Mouse (Mus musculus) urinary bladder, postnatal 4 days (tissue): Measurements from ENCODE around the gene Dgkg.

Source experiments
- DNase-seq, 2 experiments: peaks; one replicate each; pipeline ENCODE4 v3.0.0; 2021 to 2022; ENCODE audit warnings: low spot score in 2 of 2

Dgkg gene

DNA sequence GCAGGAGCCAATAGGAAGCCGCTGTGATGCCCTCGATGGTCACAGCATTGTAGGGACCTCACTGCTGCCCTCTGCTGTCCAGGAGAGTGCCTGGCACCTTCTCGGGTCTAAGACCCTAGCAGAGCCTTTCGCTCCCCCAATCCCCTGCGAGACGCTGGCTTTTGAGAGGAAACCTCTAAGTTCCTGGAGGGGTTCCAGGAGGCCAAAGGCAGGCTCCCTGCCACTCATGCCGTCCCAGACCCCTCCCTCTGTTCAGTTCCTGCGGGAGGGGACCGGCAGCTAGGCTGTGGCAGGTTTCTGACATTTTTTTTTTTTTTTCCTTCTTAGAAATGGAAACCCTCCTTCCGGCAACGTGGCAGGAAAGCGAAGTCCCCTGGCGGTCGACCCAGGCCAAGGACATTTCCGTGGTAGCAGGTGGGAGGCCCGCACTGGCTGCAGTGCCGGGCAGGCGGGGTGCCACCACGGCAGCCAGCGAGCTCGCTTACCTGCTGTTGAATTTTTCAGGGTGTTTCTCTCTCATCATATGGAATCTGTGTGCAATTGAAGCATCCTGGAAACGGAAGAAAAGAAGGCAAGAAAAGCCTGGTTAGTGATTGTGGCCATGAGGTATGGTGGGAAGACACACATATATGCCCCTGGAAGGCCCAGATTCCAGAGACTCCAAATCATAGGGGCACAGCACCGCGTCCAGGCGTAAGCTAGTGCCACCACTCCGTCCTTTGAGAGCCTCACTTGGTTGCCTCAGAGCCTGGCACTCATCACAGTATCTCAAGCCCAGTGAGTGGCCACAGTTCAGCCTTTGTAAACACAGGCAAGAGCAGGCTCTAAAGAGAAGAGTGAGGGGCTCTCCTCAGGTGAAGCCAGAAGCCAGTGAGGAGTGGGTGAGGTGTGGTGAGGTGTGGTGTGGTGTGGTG, 108.6 kb downstream of the Dgkg start:
- DNase-seq: peak; percentile 74 to 85

DNA sequence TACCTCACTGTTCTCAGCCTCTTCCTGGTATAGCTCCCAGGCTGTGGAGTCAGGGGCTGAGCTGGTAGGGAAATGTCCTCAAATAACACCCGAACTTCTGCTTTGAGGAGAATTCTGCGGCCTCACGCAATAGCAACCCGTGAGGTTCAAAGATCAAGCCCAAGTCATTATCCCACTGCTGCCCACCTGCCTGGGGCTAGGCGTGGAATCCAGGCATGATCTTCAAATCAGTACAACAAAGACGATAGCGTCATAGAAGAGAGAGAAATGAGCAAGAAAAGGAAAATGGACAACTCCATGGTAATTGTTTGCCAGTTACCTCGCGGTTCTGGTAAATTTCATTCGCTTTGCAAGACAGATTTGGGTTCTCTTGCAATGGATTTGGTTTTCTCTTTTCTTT, 109.3 kb downstream of the Dgkg start:
- DNase-seq: no peak

DNA sequence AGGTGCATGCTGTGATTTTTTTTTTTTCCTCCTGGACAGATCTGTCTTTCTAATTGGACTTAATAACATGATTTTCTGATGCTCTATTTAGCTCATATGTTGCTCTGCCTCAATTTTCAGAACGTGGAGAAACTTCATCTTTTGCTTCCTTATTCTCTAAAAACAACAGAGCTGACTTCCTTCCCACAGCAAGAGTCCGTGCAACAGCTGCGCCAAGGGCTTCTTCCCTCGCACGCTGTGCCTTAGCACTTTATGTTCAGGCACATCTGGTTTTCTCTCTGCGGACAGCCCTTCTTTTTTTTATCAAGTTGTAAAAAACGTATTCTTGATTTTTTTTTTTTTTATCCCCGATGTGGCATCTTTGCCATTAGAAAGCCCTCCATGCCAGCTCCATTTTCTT, 111.2 kb downstream of the Dgkg start:
- no peak for DNase-seq

DNA sequence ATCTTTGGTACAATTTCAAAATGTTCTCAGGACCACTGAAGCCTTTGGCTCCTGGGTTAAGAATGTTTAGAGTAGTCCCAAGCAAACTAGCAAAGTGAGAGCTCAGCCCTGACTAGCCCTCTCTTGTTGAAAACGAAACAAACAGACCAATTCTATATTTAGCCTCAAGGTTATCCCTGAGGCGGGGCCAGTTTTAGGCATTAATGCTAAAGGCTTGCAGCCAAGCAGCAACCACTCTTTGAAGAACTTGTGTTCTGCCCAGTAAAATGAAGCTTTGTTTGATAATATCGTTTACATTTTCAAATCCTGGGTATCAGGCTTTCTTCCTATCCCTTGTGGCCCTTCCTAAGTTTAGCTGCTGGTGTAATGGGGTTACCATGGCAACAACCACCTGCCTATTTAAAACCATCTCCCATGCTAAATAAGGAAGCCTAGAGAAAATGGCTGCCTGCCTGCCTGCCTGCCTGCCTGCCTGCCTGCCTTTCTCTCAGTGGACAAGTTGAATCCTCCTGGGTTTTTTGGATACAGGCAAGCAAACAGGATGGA, 111.9 kb downstream of the Dgkg start:
- DNase-seq: peak in 1 of 2 experiments; percentile 22

DNA sequence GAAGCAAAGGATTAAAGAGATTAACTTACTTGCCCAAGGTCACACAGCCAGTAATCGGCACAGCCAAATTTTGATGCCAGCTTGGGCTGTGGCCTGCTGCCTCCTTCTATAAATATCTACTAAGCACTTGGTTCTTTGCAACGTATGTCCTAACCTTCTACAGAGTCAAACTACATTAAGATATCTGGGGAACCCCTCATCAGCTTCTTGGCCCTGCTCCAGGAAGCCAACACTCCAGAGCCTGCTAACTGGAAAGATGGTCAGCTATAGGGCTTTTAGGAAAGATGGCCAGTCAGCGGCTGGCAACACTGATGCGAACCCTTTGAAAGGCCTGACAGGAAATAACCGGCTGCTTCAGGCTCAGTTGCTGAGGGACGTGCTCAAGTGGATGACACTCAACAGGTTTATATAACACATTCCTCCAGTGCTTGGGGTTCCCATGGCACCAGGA, 114.3 kb downstream of the Dgkg start:
- no peak for DNase-seq

DNA sequence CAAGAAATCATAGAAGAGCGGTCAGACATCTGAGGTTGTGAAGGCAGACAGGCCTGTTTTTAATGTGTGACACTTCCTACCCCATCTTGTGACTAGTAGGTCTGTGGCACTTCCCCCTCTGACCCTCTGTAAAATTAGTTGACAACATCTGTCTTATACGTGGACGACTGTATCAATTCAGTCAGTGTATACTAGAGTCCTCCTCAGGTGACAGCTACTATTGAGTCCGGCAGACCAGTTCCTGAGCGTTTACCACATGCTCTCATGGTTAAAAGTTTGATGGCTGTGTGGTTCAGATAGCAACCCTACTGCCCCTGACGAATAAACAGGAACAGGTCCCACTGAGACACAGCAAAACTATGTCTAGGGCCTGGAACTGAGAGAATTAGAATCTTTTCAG, 117.7 kb downstream of the Dgkg start:
- DNase-seq: no peak

DNA sequence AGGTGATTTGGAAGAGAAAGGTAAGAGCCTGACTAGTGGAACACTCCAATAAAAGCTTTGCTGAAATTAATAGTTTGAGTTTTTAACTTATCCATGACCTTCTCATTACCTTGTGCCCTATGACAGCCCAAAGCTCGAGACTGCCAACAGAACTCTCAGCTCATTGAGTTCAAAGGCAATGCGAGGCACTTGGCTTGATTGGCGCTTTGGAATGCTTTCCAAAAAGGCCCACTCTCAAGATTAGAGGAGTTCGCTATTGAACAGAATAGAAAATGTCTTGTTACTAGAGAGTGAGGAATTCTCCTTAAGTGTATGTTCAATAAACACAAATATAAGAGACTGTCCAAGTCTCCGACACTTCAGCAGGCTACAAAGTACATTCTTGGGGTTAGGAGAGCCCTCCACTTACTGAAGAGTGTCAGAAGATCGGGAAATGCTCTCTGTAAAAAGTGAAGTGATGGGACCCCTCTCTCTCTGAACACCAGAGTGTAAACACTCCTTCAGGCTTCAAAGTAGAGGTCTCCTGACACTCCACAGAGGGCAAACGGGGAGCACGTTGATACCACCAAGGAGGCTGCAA, 120.3 kb downstream of the Dgkg start:
- DNase-seq: no peak

DNA sequence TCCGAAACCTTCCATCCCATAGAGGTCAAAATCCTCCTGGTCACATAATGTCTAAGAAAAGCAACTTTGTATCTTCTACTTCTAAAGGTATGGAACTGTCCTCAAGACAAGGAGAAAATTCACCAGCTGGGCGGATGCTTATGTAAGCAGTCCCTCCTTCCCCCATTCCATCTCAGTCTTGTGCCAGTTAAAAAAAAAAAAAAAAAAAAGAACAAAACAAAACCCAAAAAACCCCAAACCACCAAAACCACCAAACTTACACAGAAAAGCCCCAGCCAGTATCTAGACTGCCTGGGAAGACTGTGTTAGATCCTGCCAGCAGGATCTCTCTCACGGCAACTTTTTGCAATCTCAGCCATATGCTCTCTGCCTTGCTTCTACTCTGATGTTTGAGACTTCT, 123.9 kb downstream of the Dgkg start:
- DNase-seq: no peak

DNA sequence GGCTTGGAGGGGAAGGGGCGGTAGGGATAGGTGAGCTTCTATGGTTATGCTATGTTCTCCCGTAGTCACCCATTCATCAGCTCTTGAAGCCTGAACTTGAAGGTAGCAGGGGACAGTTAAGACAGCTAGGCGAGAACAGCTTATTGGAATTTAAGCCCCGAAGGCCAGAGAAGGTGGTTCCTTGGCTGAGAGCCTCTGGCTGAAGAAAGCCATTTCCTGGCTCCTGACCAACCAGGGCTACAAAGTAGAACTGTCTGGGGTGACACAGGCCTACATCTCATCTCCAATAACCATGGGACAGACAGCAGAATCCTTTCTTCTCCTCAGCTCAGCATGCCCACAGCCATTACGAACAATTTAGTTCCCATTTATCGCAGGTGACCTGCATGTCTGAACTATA, 125.2 kb downstream of the Dgkg start:
- DNase-seq: no peak

DNA sequence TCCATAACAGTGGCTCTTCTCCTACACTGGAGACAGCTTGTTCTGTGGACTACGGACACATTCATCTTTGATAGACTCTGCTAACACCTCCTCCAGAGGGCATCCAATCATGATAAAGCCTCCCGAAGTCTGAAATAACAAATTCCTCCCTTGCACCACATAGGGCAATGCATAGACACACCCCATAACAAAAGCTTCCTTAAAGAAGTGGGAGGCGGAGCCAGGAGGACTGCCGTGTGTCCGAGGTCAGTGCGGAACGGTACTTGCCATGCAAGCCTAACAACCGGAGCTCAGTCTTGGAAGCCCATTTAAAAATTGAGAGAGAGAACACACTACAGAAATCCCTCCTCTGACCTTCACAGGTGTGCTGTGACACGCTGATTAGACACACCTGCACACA, 126.0 kb downstream of the Dgkg start:
- DNase-seq: no peak

DNA sequence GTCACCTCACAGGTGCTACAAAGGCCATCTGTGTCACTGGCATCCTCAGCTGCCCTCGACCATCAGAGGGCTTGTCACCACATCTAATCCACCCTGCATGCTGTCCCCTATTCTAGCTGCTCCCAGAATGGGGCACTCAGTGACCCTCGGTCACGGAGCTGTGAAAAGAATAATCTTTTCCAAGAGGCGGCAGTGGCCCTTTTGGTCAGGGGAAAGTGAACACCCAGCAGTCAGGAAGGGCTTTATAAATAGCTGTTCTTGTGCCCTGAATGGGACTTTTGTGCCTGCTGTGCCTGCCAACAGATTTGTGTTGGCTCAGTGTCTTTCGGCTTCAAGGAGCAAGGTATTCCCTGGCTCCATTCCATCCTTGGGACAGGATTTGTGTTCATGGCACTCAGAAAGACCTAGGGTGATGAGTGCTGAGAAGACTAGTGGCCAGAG, 129.5 kb downstream of the Dgkg start:
- no peak for DNase-seq

DNA sequence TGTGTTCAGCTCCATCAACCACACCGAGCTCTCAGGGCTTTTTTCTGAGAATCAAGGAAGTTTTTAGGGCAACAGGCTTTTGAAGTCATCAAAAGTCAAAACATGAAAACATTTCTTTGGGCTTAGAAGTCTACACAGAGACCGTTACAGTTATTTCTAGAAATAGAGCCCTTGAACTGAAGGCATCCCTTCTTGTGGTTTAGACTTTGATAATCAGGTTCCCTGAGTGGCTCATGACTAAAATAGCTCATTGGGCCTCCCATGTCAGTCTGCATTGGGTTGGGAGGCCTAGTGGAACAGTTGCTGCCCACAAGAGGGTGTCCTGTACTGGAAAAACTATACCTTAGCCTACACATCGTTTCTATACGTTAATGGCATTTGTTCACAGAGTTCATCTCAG, 130.6 kb downstream of the Dgkg start:
- DNase-seq: no peak

DNA sequence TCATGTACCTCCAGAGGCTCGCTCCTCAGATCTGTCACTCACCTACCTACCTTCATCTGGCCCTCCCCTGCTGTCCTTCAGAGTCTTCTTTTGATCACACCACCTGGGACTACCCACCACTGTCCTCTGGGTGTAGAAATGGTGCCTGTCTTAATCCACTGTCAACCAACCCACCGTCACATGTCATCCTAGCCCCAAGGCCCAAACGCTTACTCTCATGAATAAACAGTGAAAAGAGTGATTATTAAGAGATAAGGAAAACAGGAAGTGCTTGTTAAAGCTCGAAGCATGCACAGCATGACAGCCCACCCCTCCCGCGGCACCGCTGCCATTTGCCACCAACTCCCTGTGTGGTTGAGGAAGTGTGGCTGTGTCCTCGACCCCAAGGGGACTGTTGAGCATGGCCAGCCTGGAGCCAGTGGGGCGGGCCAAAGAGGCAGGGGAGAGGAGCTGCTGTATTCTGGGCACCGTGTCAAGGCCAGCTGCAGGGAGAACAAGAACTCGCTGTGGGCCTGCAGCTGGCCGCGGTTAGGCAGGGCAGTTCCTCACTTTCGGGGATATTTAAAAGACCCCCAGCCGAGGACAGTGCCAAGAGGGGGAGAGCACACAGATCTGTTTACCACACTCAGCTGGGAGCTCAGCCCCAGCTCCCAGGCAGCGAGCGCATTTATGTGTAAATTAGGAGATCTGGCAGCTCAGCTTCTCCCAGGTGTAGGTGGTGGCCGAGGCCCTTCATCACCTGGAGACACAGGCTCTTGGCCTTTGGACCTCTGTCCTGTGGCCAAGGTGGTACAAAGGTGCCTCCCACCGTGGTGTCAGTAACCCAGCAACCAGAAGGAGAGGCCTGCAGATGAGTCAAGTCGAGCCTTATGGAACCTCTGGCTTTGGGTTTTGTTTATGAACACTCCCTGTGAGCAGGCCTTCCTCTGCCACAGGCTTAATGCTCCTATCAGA, 139.3 kb downstream of the Dgkg start:
- DNase-seq: peak; percentile 68 to 70

DNA sequence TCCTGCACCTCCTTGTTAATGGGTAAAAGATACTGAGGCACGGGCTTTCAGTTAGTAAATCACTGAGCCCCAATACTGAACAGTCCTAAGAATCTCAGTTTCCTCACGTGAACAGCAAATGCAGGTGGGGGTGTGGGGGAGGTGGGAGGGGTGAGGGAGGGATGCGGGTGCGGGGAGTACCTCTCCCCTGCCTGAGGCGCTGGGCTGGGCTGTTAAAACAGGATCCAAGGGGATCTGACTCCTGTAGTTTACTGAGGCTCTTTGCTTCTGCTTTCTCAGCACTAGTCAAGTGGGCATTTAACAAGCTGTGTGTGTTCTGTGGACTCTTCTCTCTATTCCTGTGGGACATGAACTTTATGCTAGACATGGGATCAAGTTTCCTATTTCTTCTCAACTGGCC, 141.5 kb downstream of the Dgkg start:
- DNase-seq: no peak

DNA sequence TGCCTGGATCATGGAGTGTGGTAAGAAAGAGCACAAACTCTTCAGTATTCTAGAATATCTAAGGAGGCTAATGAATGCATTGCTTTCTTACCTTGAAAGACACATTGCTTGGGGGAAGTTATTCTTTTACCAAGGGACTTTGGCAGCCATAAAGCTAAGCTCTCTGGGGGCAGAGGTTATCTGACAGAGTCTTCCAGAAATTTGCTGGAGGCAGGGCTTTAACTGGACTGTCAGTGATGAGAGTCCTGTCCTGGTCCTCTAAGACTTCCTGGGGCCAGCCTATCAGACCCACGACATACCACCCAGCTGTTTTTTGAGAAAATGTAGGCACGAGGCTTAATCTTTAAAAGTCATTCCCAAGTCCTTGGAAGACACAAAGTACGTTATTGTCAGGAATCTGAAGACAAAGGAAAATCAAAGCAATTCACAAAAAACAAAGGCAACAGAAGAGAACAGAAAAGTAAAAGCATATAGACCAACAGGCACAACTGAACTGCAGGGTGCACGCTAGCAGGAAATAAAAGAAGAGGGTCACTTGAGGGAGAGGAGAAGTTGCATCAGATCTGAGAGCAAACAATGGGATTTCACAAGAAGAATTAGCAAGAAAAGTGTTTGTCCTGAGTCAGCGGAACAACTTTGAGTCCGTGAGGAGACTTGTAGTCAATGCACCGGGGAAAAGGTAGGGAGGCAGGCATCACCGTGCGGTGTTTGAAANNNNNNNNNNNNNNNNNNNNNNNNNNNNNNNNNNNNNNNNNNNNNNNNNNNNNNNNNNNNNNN, 146.0 kb downstream of the Dgkg start:
- DNase-seq: no peak

DNA sequence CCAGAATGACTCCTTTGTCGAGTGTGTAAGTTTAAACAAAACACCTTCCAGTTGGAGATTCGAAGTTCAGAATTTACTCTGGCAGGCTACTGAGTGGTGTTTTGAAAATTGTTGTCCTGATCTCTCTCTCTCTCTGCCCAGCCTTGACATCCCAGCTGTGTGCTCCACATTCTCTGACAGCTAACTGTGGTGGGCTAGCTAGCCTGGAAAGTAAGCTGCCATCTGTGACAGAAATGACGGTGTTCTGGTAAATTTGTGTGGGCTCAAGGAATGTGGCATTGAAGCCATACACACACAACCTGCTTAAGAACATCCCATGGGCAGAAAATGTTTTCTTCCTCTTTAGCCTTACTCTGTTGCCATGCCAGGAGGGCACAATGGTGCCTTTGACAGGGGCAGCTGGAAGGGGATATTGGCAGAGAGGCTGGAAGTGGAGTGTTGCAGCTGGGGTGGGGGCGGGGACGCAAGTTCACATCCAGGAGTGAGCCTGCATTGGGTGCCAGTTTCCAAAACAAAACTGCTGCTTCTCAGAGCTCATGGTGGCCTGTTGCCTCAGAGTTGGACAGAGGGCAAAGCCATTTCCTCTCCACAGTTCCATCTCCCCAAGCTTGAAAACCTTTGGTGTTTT, 148.0 kb downstream of the Dgkg start:
- DNase-seq: no peak

DNA sequence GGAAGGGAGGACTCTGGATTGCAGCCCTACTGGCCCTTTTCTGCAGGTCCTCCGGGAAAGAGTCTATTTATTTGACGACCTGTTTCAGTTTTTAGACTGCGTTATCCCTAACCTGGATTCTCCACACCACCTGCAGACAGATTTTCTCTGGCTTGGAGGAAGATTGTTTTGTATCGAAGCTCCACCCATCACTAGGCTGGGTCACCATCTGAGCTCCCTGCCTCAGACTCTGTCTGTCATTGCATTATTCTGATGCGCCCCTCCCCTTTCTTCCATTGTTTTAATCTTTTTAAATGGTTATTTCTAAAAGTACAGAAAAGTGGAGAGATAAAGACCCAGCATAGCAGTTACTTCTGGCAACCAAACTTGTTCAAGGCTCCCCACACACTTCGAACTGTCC, 151.4 kb downstream of the Dgkg start:
- no peak for DNase-seq

DNA sequence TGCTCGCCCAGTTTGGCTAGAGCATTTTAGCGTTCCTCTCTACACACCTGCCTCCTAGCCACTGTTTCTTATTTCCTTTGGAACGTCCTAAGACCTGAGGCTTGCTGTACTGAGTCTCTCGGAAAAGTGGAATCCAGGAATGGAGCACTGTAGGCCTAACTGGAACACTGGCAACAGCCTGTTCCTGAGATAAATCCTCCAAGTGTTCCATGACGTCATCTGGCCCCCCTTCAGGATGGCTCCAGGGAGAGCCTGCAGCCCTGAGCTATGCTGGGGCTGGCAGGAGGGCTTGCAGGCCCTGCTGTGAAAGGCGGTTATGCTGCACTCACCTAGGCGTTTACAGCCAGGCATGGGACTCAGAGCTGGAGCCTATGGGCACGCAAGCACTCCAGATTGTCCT, 152.2 kb downstream of the Dgkg start:
- DNase-seq: peak in 1 of 2 experiments; percentile 22

DNA sequence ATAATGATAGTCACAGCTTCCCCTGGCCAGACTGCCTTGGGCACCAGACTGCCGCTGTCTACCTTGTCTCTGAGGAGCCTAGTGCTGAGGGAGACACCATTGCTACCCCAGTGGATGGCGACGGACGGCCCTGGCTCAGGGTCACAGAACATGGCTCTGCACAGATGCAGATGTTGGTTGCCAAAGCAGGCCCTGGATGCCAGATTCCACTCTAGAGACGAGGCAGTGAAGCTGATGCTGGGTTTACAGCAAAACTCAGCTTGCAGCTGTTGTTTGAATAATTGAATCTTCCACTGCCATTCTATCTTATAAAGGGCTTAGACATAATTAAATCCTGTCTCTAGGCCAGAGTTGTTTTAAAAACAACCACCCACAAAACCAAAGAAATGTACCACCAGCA, 153.0 kb downstream of the Dgkg start:
- no peak for DNase-seq

DNA sequence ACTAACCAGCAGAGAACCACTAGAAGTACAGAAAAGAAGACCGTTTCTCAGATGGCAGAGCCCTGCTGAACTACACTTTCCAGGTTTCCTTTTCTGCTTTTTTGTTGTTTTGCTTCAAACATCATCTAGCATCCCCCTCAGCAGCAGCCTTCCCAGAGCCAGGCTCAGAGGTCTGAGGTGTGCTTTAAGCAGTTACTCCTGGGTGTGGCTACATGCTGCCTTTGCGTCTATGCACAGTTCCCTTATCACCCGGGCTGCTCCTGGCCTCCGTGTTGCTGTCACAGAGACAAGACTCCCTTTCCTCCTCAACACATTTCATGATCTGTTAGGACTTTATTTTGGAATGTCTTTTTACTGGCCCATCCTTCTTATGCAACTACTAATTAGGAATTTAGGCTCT, 153.6 kb downstream of the Dgkg start:
- DNase-seq: no peak

DNA sequence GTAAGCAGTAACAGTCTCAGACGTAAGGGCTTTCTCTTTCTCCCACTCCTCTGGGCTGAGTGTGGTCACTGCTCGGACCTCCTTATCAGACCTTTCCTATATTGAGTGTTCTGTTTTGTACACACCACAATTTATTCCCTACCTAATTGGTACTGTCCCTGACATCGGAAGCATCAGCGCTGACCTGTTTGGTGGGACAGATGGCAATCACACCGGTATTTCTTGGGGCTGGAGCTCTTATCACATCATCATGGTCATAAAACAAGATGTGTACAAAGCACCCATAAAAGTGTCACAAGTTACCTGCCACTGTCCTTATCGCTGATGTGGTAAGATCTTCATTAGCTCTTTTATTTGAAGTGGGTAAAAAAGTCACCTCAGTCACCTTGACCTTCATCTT, 155.2 kb downstream of the Dgkg start:
- no peak for DNase-seq
